Mouse (Mus musculus): Measurements from ENCODE around the gene Gm10377. TPM values are rescaled to one million over a fixed set of nuclear protein-coding genes. Genes with fewer than 3 reads are reported as not detected.
"Not testable (repeated sequence)": the region's sequence is repeated elsewhere in the genome, so short reads cannot be mapped to it uniquely, and the experiment has no call there.

Gm10377 gene
- total RNA-seq (2012; rRNA removed) (not detected in 2 replicates), total RNA-seq (2014; rRNA removed) (not detected in 2 replicates), polyA plus RNA-seq (2012; ENCODE audit: insufficient read length, low read depth) (not detected in 2 replicates)

DNA sequence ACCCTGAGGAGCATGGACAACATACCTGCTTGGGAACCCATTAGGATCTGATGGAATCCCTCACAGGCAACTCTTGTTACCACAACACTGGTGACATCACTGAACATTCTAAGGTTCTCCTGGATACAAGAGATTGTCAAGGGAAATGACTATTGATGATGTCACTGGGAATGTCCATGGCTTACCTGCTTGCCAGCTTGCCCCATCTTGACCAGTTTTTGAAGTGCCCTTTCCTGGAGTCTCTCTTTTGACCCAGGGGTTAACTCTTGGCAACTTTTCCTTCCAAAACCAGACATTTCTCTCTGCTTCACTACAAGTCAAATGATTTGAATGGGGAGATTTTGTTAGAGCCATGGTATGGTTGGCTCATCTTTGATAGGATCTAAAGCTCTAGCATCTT lies at the start of gene Gm10377:
Gene Gm10377, minus strand, starts transcription at position 101 of the 400 bp plus-strand sequence.
- dilution Hi-C loops (cut with MboI; ENCODE audit: extremely low pct_ligation_motif_present, extremely low pct_unique_long_range_greater_than_20kb, low sequenced_read_pairs); H3K4me2 ChIP-seq (ENCODE audit: insufficient read depth, low read depth, poor library complexity, severe bottlenecking); H3K4me3 ChIP-seq (replicated peaks in 1 of 3; ENCODE audit: low read depth in 2 of 3, low read length in 2 of 3, poor library complexity in 1 of 3); H3K27me3 ChIP-seq (replicated peaks); H3K36me3 ChIP-seq (replicated peaks in 1 of 2; ENCODE audit: control insufficient read depth in 1 of 2, insufficient read depth in 1 of 2, low read length in 1 of 2); H3K9ac ChIP-seq (ENCODE audit: insufficient read depth, low read depth); DNase-seq (ENCODE audit: extremely low read depth); H3K9me3 ChIP-seq (replicated peaks; ENCODE audit: low read length); H3K4me1 ChIP-seq (ENCODE audit: control insufficient read depth in 1 of 2, insufficient read depth in 2 of 2); H3K27ac ChIP-seq (ENCODE audit: insufficient read depth, low read depth); in situ Hi-C loops (cut with MboI; ENCODE audit: low pct_ligation_motif_present, low pct_unique_long_range_greater_than_20kb, low sequenced_read_pairs); H3K79me2 ChIP-seq (replicated peaks; ENCODE audit: control insufficient read depth, extremely low read depth, insufficient read depth, poor library complexity, severe bottlenecking): not testable (repeated sequence)

DNA sequence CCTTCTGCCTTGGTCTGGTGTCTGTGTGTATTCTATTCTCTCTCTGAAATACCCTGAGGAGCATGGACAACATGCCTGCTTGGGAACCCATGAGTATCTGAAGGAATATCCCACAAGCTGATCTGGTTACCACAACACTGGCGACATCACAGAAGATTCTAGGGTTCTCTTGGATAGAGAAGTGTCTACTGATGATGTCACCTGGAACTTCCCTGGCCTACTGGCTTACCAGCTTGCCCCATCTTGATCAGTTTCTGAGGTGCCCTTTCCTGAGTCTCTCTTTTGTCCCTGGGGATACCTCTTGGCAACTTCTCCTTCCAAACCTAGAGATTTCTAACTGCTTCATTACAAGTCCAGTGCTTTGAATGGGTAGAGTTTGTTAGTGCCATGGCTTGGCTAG lies 29.1 kb downstream of the Gm10377 start, which contains the start of gene Gm3015:
Gene Gm3015, minus strand, starts transcription at position 101 of the 400 bp plus-strand sequence.
- H3K79me2 ChIP-seq (replicated peaks; ENCODE audit: control insufficient read depth, extremely low read depth, insufficient read depth, poor library complexity, severe bottlenecking); H3K9me3 ChIP-seq (replicated peaks; ENCODE audit: low read length); in situ Hi-C loops (cut with MboI; ENCODE audit: low pct_ligation_motif_present, low pct_unique_long_range_greater_than_20kb, low sequenced_read_pairs); H3K27ac ChIP-seq (ENCODE audit: insufficient read depth, low read depth); H3K27me3 ChIP-seq (replicated peaks); DNase-seq (ENCODE audit: extremely low read depth); dilution Hi-C loops (cut with MboI; ENCODE audit: extremely low pct_ligation_motif_present, extremely low pct_unique_long_range_greater_than_20kb, low sequenced_read_pairs); H3K4me1 ChIP-seq (ENCODE audit: control insufficient read depth in 1 of 2, insufficient read depth in 2 of 2); H3K9ac ChIP-seq (ENCODE audit: insufficient read depth, low read depth); H3K4me3 ChIP-seq (replicated peaks in 1 of 3; ENCODE audit: low read depth in 2 of 3, low read length in 2 of 3, poor library complexity in 1 of 3); H3K36me3 ChIP-seq (replicated peaks in 1 of 2; ENCODE audit: control insufficient read depth in 1 of 2, insufficient read depth in 1 of 2, low read length in 1 of 2); H3K4me2 ChIP-seq (ENCODE audit: insufficient read depth, low read depth, poor library complexity, severe bottlenecking): not testable (repeated sequence)

Other genes starting within 250 kb of the Gm10377 start
- not detected in 2 replicates for gene Gm17124, start 198.1 kb downstream of the Gm10377 start, total RNA-seq (2012; rRNA removed)
- not detected in 2 replicates for gene Gm17124, start 198.1 kb downstream of the Gm10377 start, total RNA-seq (2014; rRNA removed)
- not detected in 2 replicates for gene Gm17124, start 198.1 kb downstream of the Gm10377 start, polyA plus RNA-seq (2012; ENCODE audit: insufficient read length, low read depth)
- not detected in 2 replicates for gene Gm3633, start 156.1 kb downstream of the Gm10377 start, total RNA-seq (2012; rRNA removed)
- not detected in 2 replicates for gene Gm3633, start 156.1 kb downstream of the Gm10377 start, total RNA-seq (2014; rRNA removed)
- not detected in 2 replicates for gene Gm3633, start 156.1 kb downstream of the Gm10377 start, polyA plus RNA-seq (2012; ENCODE audit: insufficient read length, low read depth)
- not detected in 2 replicates for gene Gm10378, start 142.0 kb downstream of the Gm10377 start, total RNA-seq (2012; rRNA removed)
- not detected in 2 replicates for gene Gm10378, start 142.0 kb downstream of the Gm10377 start, total RNA-seq (2014; rRNA removed)
- gene Gm10378, start 142.0 kb downstream of the Gm10377 start, polyA plus RNA-seq (2012; ENCODE audit: insufficient read length, low read depth): not detected in 2 replicates
- not detected in 2 replicates for gene Gm3015, start 29.2 kb downstream of the Gm10377 start, total RNA-seq (2012; rRNA removed)
- gene Gm3015, start 29.2 kb downstream of the Gm10377 start, total RNA-seq (2014; rRNA removed): not detected in 2 replicates
- gene Gm3015, start 29.2 kb downstream of the Gm10377 start, polyA plus RNA-seq (2012; ENCODE audit: insufficient read length, low read depth): not detected in 2 replicates
- gene Gm21977, start 55.5 kb upstream of the Gm10377 start, total RNA-seq (2012; rRNA removed): not detected in 2 replicates
- gene Gm21977, start 55.5 kb upstream of the Gm10377 start, total RNA-seq (2014; rRNA removed): not detected in 2 replicates
- gene Gm21977, start 55.5 kb upstream of the Gm10377 start, polyA plus RNA-seq (2012; ENCODE audit: insufficient read length, low read depth): not detected in 2 replicates
- not detected in 2 replicates for gene Gm8082, start 195.6 kb upstream of the Gm10377 start, total RNA-seq (2012; rRNA removed)
- gene Gm8082, start 195.6 kb upstream of the Gm10377 start, total RNA-seq (2014; rRNA removed): not detected in 2 replicates
- not detected in 2 replicates for gene Gm8082, start 195.6 kb upstream of the Gm10377 start, polyA plus RNA-seq (2012; ENCODE audit: insufficient read length, low read depth)
- not detected in 2 replicates for gene Gm10376, start 217.6 kb upstream of the Gm10377 start, total RNA-seq (2012; rRNA removed)
- not detected in 2 replicates for gene Gm10376, start 217.6 kb upstream of the Gm10377 start, total RNA-seq (2014; rRNA removed)
- gene Gm10376, start 217.6 kb upstream of the Gm10377 start, polyA plus RNA-seq (2012; ENCODE audit: insufficient read length, low read depth): not detected in 2 replicates

Data from CH12.LX (cell line).